Mouse (Mus musculus) hematopoietic stem cell, adult 5-6 weeks (primary cell): ENCODE data around the gene Pmfbp1. TPM values are rescaled to one million over a fixed set of nuclear protein-coding genes. Genes with fewer than 3 reads are reported as not detected.

Source experiments
- ATAC-seq, 2 experiments: fragments of 125-278 bp in 1 of 2; replicated peaks in 1 of 2; 2 replicates each; pipeline ENCODE4 v1.8.0; 2016 to 2017; ENCODE audit warnings: inconsistent platforms in 2 of 2, mild to moderate bottlenecking in 2 of 2, moderate number of reproducible peaks in 2 of 2, low read depth in 1 of 2, moderate TSS enrichment in 1 of 2; ENCODE audit not compliant: low FRiP score in 2 of 2, poor library complexity in 2 of 2, severe bottlenecking in 2 of 2, insufficient read depth in 1 of 2, low TSS enrichment in 1 of 2
- total RNA-seq: library from RNA; stranded (forward); fragments of 172-1452, 232-1000 nt; gene quantifications from 2 replicates; pipeline ENCODE4 v1.2.3, GENCODE M21; 2017

Pmfbp1 gene
- total RNA-seq, 1 experiment from 2014 or later: not detected

DNA sequence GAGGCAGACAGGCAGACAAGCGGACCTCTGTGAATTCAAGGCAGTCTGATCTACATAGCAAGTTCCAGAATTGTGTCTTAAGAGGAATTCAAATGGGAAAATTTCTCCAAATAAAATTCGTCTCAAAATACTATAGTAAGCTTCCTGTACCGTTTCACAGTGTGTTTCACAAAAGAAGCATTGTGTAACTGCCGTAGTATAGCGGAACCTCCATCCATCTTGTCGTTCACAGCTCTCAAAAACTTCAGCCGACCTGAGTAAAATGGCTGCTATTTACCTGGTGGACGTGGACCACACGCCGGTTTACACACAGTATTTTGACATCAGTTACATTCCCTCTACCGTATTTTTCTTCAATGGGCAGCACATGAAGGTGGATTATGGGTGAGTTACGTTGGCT is 77.3 kb downstream of the Pmfbp1 start:
- ATAC-seq: no peak; a peak in 1 of 4 replicates

DNA sequence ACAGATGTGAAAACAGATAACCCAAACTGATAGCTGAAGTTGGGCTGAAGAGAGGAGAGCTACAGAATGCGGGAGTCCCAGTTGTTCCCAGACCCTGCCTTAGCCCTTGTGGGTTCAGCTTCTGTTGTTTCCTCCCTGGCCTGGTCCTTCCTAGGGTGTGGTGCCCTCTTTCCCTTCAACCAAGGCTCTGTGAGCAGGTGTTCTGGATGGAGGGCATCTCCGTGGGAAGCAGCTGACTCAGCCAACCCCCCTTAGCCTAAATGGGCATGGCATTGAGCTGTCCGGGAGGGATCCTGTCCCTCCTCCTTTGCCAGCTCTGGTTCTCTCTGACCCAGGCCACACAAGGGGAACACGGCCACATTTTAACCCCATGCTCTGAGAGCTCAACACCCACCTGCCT is 82.5 kb downstream of the Pmfbp1 start:
- ATAC-seq: no peak

DNA sequence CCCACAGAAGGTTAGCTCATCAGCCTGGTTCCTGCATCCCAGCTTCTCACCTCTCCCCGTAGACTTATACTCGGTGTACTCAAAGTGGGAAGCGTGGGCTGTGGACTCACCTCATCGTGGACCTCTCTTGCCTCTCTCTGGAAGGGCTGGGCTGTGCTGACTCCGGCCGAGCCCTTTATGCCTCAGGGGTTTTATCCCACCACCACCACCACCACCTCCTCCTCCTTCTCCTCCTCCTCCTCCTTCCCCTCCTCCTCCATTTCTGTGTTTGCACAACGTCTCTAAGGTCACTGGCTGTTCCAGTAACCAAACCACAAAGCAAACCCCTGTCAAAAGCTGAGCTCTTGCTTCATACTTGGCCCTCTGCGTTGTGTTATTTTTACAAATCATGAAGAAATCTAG is 85.1 kb downstream of the Pmfbp1 start, which contains the start of gene Hp:
Hp (minus strand) TSS at position 273 of the 402 bp plus-strand sequence.
- peak; percentile 65 to 68; a peak in 2 of 4 replicates for ATAC-seq

DNA sequence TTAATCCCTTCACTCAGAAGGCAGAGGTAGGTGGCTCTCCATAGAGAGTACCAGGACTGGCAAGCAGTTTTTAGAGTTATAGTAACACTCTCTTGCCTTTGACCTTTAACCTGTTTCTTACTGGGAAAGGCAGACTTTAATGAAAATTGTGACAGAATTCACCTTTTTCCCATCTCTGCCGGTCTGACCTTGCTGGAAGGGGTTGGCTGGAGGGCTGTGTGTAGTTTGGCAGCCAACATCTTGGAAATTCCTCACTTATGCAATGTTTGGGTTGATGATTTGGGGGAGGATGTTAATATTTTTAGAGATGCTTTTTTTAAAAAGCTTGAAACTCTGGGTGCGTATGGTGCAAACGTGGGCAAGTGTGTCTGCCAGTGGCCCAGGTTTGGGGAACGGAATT is 90.5 kb downstream of the Pmfbp1 start:
- ATAC-seq: no peak

DNA sequence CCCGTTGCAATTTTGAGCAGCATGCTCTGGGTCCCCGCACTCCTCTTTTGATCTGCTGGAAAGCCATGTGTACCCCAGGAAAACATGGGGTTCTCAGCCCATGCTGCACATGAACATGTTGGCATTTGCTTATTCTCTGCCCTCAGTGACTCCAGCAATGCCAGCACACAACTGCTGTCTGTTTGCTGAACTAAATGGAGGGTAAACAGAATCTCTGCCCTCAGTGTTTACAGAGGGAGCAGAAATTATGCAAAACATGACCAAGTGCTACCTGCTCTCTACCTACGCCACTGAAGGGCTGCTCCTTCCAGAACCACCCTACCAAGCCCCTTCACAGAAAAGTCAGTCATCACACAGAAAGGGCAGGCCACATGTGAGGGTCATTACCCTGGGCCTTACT is 91.0 kb downstream of the Pmfbp1 start:
- no peak for ATAC-seq

DNA sequence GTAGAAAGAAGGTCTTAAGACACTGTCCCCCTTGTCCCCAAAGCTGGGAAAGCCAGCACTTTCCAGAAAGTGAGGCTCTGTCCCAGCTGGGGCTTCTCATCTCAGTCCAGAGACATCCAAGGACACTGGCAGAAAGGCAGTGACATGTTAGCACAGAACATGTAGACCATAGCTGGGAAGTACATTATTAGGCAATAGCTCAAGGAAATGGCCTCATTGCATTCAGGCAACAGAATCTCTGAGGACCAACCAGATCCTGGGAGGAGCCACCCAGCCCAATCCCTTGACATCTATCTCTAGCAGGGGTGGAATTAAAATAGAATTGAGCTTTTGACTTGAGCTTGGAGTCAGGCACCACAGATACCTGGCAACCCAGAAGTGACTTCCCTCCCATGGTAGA is 91.8 kb downstream of the Pmfbp1 start:
- ATAC-seq: peak in 1 of 2 experiments; percentile 64; a peak in 1 of 4 replicates

DNA sequence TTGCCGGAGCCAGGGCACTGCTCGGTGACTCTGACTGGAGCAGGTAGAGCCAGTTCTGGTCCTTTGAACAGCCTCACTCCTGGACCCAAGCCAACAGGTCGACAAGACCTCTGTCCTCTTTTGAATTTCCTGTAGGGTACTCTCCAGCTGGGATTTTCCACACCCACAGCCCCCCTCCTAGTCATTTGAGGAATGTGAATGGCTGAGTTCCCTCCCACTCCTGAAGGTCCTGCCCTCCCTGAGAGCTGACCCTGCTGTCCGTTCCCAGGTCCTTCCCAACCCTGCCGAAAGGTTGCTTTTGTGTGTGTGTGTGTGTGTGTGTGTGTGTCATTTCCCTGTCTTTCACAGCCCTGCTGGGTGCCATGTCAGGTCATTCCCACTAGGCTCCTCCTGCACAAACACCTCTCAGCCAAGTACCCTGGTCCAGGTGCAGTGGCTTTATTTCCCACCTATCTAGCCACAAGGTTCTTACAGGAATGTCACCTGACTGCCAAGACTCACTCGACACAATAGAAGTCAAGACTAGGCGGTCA is 93.2 kb downstream of the Pmfbp1 start:
- no peak for ATAC-seq

DNA sequence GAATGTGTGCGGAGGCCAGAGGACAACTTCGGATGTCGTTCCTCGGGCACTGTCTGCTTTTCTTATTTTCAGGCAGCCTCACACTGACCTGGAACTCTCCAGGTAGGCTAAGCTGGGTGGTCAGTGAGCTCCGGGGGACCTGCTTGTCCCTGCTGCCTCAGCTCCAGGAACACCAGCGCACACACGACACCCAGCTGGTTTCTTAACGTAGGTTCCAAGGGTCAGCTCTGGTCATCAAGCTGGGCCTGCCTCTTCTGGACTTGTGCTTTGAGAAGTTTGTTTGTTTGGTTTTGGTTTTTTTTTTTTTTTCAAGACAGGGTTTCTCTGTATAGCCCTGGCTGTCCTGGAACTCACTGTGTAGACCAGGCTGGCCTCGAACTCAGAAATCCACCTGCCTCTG is 97.1 kb downstream of the Pmfbp1 start:
- no peak for ATAC-seq

DNA sequence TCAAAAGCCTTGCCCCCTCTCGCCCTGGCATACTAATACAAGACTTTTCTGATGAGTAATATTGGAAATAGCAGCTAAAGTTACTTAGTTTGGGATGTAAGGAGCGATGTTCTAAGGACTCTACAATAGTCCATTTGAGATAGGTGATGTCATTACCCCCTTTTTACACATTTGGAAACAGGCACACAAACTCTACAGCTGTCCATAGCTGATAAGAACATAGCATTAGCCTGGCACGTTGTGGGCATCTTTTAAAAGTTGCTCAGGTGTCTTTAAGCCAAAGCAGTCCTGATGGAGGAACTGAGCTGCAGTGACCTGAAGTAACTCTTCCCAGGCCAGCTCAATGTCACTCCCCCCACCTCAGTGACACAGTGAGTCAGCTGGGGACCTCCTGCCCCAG is 97.5 kb downstream of the Pmfbp1 start:
- no peak for ATAC-seq

DNA sequence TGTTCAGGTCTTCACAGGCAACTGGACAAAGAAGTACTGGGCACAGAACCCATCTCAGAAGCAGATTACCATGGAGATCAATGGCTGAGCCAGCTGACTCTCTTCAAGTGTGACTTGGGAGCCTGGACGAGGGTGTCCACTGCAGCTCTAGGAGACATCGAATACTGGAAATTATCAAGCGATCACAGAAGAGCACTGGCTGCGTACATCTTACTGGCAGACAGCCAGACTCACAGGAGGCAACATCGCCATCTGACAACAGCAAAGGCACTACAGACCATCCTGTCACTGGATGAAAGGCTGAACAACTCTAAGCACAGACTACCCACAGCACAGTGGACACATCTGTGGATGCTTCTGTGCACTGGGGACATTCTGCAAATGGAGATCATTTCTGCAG is 98.3 kb downstream of the Pmfbp1 start:
- no peak for ATAC-seq

Other genes with a start within 250 kb of the Pmfbp1 start
- 53.2 and 58.5 TPM in 2 replicates for gene Dhx38, start 71.8 kb downstream of the Pmfbp1 start, total RNA-seq
- 9.6 and 14.2 TPM in 2 replicates for gene Txnl4b, start 71.9 kb downstream of the Pmfbp1 start, total RNA-seq
- 26.8 and 110 TPM in 2 replicates for gene Hp, start 85.1 kb downstream of the Pmfbp1 start, total RNA-seq
- 17.4 and 17.6 TPM in 2 replicates for gene Dhodh, start 114.6 kb downstream of the Pmfbp1 start, total RNA-seq
- gene Pkd1l3, start 120.5 kb downstream of the Pmfbp1 start, total RNA-seq: 0.55 and 0.94 TPM in 2 replicates
- 87.7 and 109 TPM in 2 replicates for gene Ist1, start 199.2 kb downstream of the Pmfbp1 start, total RNA-seq
- 7.6 and 8.9 TPM in 2 replicates for gene Zfp821, start 211.5 kb downstream of the Pmfbp1 start, total RNA-seq
- 13.3 and 14.1 TPM in 2 replicates for gene Atxn1l, start 243.7 kb downstream of the Pmfbp1 start, total RNA-seq